Mouse (Mus musculus): ENCODE results near the gene Glis3.

The Glis3 gene

GRCm38 (mm10) chr19:28679776-28680391 is at the start of gene Glis3:
Gene Glis3, minus strand, starts transcription at chr19:28680077.
- DNase-seq (ENCODE audit: inconsistent ontology term) = peak; percentile 92

- DNase-seq (ENCODE audit: inconsistent ontology term) = peak; percentile 54
Measured at GRCm38 (mm10) chr19:28726161-28726880, 46.4 kb upstream of the Glis3 start.

DNA sequence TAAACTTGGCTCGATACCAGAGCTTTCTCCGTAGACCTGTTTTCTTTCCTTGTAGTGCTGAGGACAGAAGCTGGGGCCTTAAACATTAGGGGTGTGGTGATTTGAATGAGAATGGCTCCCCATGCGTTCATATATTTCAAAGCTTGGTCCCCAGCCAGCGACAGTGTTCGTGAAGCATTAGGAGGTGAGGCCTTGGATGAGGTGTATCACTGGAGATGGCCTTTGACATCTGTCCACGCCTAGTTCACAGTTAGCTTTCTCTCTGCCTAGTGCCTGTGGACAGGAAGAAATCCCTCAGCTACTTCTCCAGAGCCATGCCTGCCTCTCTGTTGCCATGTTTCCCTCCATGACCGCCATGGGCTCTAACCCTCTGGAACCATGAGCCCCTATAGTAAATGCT is 44.8 kb upstream of the Glis3 start:
- DNase-seq (ENCODE audit: inconsistent ontology term) = no peak

GRCm38 (mm10) chr19:28722626-28723025 is 42.7 kb upstream of the Glis3 start:
- DNase-seq (ENCODE audit: inconsistent ontology term) = no peak

DNA sequence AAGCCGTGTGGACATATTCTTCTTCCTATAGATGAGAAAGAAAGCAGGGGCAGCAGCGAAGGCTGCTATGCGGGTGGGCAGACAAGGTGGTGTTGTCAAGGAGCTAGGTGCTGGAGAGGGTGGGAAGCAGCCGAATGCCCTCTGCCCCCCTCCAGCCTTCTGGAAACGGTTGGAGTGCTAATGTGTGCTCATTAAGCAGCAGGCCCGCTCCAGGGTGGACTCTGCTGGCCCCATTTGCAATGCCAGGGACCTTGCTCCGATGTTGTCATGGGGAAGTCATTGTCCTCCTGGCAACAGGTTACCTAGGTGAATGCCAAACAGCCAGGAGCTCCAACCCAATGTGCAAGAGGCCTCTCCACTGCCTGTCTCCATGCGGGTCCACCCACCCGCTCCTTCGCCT is 42.0 kb upstream of the Glis3 start:
- DNase-seq (ENCODE audit: inconsistent ontology term) = no peak

DNA sequence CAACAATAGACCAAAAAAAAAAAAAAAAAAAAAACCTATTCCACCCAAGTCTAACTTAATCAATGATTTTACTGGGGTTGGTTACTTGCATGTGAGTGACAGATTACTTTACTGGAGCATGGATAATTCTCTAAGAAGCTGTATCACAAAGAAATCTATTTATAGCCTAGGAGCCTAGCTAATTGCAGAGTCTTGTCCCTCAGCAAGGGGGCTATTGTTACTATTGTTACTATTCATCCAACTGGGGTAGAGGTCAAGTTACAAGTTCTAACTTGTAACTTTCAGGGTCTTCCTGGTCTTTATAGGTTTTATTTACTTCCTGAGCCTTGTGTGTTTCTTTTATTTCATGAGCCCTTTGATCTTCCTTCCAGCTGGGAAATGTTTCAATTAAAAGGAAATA is 40.1 kb upstream of the Glis3 start:
- DNase-seq (ENCODE audit: inconsistent ontology term) = no peak

- no peak for DNase-seq (ENCODE audit: inconsistent ontology term)
Measured at GRCm38 (mm10) chr19:28714674-28715073, 34.8 kb upstream of the Glis3 start.

GRCm38 (mm10) chr19:28697718-28698117 is 17.8 kb upstream of the Glis3 start:
- DNase-seq (ENCODE audit: inconsistent ontology term) = no peak

DNA sequence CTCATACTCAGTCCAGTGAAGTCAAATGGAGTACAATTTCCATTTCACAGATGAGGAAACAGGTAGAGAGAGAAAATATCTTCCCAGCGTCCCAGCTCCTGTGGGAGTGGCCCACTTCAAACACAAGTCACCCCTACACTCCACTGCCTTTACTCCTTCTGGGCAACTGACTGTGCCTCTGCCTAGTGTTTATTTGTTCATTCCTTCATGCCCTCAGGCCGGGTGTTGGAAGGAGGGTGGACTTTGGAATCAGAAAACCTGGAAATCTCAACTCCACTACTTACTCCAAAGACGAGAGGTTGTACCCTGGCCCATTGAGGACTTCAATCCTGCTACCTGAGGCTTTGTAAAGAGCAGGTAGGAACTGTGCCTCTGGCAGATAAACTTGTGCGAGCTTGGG is 6.5 kb upstream of the Glis3 start:
- no peak for DNase-seq (ENCODE audit: inconsistent ontology term)

- DNase-seq (ENCODE audit: inconsistent ontology term) = no peak
Measured at GRCm38 (mm10) chr19:28685484-28685883, 5.6 kb upstream of the Glis3 start.

DNA sequence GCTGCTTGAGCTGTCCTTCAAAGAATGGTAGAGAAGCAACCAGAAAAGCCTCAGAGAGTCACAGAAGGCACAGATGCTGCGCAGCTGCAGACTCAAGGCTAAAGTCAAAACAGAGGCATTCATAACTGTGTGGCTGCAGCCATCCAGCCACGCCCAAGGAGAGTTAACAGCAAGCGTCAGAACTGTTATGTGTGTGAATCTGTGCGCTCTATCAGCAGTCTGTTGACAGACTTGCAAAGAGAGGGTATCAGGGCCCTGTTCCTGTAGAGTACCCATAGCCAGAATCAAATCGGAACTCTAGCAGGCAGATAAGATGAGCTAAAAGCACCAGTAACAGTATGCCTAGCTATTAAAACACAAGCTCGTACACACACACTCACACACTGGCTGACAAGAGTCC is 4.5 kb upstream of the Glis3 start:
- no peak for DNase-seq (ENCODE audit: inconsistent ontology term)

DNA sequence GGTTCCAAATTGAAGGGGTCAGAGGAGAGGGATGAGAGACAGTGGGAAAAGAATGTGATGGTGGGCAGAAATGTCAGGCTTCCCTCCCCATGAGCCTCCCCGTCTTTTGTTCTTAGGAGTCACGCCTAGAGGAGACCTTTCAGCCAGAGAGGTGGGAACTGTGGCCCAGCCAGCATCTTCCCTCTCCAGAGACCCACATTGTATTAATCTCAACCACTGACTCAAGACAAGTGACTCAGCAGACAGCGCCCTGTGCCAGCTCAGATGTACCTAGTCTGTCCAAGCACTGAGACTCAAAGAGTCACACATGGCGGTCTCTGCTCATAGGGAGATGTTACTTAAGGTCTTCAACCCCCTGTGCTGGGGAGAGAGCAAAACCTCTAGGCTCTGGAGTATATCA is 3.5 kb upstream of the Glis3 start:
- DNase-seq (ENCODE audit: inconsistent ontology term) = no peak

GRCm38 (mm10) chr19:28679291-28679775 is 544 bp downstream of the Glis3 start:
- DNase-seq (ENCODE audit: inconsistent ontology term) = no peak

DNA sequence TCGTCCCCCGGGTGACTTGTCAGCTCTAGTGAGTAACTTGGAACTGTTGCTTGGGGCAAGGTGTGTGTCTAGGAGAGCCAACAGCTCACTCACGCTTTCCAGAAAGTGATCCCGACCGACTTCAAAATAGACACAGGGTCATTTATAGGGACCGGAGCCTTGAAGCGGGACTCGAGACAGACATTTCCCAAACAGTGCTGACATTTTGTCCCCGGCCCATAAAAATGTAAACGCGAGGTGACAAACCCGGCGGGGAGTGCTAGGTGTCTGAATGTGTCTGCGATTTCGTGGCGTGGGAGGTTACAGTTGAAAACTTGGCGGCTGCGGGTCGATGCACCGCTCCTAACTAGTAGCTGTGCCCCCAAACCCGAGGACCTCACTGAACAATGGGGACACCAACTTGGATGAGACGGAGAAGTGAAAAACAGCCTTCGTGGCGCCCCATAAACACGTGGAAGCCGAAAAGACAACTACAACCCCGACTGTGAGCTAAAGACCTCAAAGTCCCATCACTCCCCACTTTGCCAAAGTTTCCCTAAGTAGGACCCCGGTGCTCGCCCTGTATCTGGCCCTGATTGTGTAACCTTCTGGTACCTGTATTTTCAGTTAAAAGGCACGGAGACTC is 1.1 kb downstream of the Glis3 start:
- peak; percentile 45 for DNase-seq (ENCODE audit: inconsistent ontology term)

- peak; percentile 71 for DNase-seq (ENCODE audit: inconsistent ontology term)
Measured at GRCm38 (mm10) chr19:28677728-28678438, 2.0 kb downstream of the Glis3 start.

DNA sequence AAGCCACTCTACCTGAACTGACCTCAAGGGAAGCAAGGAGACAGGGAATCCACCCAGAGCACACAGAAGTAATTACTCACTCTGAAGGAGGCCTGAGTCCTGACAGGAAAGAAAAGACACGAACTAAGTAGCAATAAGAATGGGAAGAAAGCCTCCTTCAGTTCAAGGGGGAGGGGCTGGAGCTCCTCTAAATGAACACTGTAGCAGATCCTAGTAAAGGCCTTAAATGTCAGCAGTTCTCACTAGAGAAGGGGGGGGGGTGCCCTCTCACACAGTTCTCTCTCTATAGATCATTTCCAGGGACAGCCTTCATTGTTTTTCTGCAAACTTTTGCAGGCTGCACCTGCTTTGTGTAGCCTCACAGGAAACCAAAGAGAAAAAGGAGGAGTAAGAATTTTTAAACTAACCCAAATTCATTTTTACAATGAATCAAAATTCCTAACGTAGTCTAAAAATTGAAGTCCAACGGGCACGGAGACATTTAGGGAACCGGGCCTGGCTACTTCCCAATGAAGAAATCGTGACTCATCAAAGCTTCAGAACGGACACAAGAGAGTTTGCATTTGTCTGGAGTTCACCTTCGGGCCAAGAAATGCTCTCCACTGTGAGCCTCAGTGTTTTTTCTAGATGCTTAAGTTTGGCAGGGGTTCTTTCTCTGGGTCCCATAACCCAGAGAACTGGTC is 2.7 kb downstream of the Glis3 start:
- peak; percentile 72 for DNase-seq (ENCODE audit: inconsistent ontology term)

- DNase-seq (ENCODE audit: inconsistent ontology term) = peak; percentile 38
Measured at GRCm38 (mm10) chr19:28663781-28664180, 16.1 kb downstream of the Glis3 start.

DNA sequence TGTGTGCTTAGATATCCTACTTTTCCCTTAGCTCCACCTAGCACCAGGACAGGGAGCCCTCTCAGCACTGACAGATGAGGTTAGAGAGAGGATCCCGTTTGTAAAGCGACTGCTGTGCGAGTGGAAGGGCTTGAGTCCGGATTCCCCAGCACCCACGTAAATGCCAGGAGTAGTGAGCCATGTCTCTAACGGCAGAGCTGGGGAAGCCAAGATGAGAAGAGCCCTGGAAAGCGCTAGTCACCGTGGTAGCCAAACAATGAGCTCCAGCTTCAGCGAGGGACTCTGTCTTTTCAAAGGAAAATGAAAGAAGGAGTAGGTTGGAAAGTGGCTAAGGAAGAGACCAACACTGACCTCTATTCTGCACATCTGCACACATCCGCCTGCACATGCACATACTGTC is 16.7 kb downstream of the Glis3 start:
- peak; percentile 62 for DNase-seq (ENCODE audit: inconsistent ontology term)

GRCm38 (mm10) chr19:28662474-28662873 is 17.4 kb downstream of the Glis3 start:
- no peak for DNase-seq (ENCODE audit: inconsistent ontology term)

- DNase-seq (ENCODE audit: inconsistent ontology term) = no peak
Measured at GRCm38 (mm10) chr19:28660912-28661311, 19.0 kb downstream of the Glis3 start.

DNA sequence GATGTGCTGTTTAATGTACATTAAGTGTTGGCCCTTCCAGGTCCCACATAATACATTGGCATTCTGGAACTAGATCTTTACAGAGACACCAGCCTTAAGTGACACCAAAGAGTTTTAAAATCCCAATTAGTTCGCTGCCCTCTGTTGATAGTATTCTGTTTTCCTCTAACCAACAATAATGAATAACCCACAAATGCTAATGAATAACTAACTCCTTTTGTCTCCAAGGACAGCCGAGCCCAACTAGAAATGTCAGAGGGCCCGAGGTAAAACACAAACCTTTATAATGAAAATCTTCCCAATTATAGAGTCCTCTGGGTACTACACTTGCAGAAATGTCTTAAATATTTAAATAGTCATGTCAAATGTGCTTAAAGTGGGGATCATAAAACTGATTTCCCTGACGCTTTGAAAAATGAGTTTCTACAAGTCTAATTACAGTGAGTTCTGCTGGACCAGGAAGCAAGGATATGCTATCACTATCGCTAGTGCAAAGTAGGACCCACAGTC is 22.1 kb downstream of the Glis3 start:
- no peak for DNase-seq (ENCODE audit: inconsistent ontology term)
